Mouse (Mus musculus) forelimb bud, embryonic 11.5 days (tissue): ENCODE measurements at regions not wholly inside any gene's neighbourhood (a gene's known extent, or its start where the extent isn't known, plus 50 kb on each side); places are given as distances from the start of the nearest gene placed in this dataset.
A peak's percentile ranks its signal among the peaks of the same experiment; 100 is the strongest.

Experiments
- DNase-seq: peaks from one replicate; pipeline ENCODE4 v3.0.0-alpha.2; 2012; ENCODE audit warnings: low read depth, low spot score

DNA sequence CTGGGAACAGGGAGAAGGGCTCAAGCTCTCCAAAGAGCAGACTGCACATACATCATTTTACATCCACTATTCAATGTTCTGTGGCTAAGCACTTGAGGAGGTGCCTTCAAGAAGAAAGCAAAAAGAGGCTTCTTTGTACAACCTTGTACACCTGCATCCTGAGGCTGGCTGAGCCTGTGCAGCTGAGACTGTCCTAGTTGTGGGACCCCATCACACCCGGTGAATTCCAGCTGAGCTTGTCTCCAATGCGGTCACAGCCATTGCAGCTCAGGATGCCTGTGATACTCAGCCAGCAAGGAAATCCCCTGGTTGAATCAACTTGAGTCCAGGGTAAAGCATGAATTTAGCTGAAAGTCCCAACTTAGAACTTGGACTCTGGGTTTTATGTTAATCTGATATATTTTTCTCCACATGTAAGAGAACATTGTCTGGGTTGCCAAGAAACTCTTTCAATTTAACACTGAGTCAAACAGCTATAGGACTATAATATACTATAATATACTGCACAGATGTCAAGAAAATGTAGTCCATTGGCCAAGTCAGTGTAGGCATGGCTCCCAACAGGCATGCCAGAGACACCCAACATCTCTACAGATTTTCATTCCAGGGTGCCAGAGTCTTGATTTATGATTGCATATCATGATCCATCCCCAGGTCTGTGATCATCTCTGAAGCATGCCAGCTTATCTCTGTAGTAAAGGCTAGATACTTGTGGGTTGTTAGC is 599.2 kb downstream of the Pard3 start:
- DNase-seq: no peak

DNA sequence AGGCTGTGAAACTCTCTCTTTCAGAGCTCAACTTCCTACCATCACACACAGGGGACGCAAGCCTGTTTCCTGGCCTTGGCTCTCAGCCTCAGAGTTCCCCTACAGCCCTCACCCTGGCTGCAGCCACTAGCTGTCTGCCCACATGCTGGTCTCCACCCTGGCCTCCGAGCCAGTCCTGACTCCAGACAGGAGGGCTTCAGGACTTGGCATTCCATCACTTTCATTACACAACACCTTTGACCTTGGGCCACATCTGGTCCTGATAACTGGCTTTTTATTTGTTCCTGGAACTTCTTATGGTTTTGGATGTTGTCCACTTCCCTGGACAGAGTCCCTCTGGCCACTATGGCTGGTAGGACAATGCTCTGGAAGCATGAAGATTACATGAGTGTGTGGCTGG is 602.9 kb downstream of the Pard3 start:
- peak; percentile 25 for DNase-seq

DNA sequence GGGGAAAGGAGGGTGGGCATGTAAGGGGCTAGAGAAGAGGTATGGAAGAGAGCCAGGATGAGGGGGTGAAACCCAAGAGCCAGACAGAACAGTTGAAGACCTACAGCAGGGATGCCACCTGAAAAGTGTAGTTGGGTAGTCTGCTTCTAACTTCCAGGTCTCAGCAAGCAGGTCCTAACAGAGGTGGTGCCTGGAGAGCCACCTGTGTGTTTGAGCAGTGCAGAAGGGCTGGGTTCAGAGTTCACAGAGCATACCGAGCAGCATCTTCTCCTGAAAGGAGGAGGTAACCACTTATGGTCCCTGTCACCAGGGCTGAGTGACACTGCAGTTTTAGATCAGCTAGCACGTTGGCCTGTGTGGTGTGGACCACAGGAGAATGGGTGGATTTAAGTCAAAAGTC is 605.3 kb downstream of the Pard3 start:
- DNase-seq: no peak

DNA sequence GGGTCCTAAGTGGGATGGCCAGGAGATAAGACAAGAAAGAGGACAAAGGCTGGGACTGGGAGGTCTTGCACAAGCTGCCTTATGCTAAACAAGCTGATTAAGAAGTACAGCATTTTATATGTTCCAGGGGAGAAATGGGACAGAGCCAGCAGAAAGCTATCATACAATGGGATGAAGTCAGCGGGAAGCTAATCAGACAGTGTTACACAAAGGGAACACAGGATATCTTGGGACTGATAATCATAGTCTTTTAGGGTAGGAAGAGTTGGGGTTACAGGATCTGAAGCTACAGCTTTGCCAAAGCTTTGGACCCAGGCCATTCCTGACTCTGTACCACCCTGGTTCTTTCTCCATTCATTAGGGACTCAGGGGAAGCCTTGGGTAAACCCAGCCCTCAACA is 610.4 kb downstream of the Pard3 start:
- no peak for DNase-seq

DNA sequence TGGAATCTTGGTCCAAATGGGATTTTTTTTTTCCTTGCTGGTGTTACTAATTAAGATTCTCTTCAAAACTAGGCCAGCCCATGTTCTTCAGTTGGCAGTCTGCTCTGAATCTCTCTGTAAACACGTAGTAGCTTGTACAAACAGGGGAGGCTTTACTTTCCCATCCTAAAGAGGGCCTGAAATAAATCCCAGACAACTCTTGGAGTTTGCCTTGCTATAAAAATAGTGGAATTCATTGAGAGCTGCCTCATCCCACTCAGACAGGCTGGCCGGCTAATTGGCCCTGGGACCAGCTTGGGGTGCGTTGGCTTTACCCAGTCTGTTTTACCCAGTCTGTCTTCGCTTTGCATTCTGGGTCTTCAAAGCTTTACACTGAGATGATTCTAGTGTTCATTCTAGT is 611.7 kb downstream of the Pard3 start:
- no peak for DNase-seq

DNA sequence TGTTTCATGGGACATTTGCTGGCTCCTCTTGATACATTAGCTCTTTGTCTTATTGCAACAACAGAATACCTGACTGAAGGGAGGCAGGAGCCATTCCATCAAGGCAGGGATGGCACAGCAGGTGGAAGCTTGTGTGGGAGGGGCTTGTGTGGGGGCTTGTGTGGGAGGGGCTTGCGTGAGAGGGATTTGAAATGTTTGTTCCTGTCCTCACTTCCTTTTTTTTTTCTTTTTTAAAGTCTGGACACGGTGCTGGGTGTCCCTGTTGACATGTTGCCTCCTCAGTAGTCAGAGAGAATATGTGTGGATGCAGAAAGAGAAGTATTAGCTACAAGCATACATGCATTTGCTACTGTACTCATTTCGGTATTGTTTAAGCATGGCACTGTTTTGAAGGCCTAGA is 616.5 kb downstream of the Pard3 start:
- no peak for DNase-seq

DNA sequence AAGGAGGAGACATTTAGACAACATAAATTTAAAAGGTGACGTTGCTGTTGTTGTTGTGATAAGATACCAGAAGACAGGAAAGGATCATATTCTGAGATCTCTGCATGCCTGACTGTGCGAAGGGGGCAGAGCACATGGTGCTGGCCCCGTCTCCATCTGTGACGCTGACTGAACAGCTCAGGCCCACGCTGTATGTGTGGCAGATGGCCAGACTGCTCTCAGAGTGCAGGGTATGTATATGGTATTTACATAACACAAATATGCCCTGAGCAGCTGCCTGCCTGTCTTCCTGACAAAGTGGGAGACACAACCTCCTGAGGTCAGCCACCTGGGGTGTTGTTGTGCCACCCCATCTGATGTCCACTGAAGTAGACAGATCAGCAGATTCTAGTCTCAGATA is 620.5 kb downstream of the Pard3 start:
- DNase-seq: no peak

DNA sequence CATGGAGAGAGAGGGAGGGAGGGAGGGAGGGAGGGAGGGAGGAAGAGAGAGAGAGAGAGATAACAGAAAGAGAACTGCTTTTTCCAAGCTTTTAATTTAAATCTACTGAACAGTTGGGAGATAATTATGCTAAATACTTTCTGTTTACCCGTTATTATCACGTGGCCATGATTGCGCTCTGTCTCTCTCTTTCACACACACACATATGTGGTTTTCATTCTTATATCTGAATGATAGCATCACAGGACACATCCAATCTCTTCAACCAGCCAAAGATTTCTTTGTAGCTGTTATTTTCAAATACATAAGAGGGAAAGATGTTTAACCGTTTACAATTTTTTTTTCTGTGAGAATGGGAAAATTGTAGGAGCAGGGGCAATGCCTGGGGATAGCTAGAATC is 627.1 kb downstream of the Pard3 start:
- DNase-seq: no peak

DNA sequence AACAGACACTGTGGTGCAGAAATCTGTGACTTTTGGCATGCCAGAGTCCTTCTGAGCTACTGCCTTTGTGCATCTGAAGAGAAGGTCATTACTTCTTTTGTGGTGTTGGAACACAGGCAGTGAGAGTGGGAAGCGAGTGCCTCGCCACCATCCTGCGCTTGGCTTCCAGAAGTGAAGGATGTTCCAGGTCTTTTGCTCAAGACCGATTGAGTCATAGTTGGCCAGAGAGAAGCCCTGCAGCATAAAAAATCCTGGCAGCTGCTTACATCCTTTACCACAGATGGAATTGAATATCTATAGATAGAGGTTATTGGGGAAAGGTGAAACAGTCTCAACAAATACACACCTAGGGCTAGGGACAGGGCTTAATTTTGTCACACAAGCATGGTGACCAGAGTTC is 634.7 kb downstream of the Pard3 start:
- DNase-seq: no peak

DNA sequence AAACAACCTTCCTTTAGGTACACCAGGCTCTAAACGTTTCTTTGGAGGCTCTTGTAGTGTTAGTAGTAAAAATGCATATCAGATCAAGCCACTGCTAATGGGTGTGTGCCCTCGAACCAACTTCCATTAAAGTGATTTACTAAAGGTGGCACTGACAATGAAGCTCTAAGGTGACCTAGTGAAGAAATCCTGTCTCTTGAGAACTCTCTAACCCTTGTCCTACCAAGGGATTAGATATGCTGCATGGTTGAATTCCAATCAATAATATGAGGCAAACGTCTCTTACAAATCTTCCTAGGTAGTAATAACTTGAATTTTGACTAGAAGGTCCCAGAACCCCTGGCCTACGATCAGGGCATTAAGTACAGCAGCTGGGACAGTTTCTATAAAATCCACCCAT is 640.7 kb downstream of the Pard3 start:
- no peak for DNase-seq

DNA sequence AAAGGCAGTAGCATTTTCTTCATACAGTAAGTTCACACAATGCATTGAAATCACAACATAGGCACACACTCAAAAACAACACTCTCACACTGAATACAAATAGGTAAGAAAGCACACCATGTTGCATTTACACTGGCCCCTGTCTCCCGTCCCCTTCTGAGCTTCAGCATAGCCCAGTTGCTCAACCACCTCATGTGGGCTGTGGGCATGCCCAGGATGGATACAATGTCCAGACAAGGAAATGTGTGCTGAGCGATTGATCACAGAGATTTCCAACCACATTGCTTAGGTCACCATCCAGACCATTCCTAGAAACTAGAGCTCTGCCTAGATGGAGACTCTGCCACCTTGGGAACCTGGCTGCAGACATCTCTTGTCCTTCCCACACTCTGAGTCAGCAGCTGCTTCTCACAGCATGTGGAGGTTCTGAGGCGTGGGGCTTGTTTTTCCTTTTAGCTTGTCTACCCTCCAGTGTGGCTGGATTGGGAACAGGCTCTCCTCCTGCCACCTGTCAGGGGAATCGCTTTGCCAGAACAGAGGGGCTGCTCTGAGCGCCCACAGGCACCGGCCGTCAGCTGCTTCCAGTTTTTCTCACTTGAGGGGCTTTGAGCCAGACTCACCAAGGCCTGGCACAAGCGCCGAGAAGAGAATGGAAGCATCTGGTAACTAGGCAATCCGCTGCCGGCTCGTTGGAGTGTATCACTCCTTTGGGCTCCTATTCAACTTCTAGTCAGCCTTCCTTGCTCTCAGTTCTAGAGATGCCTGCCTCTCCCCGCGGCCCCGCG is 642.5 kb downstream of the Pard3 start:
- DNase-seq: peak; percentile 21

DNA sequence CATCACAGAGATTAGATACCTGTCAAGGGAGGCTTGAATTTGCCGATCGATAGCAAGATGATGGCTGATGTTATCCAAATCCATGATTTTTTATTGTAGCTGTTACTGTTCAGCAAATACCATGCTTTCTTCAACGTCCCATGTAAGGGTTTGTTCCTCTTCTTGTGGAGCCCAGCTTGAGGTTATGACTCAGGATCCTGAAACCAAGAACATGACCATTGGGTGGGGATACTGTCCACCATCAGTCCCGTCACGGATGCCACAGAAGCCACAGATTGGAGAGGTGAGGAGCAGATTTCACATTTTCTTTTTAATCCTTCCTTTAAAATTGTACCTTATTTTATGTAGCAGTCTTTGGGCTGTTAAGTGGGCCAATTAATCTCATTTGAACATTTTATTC is 645.7 kb downstream of the Pard3 start:
- DNase-seq: no peak

DNA sequence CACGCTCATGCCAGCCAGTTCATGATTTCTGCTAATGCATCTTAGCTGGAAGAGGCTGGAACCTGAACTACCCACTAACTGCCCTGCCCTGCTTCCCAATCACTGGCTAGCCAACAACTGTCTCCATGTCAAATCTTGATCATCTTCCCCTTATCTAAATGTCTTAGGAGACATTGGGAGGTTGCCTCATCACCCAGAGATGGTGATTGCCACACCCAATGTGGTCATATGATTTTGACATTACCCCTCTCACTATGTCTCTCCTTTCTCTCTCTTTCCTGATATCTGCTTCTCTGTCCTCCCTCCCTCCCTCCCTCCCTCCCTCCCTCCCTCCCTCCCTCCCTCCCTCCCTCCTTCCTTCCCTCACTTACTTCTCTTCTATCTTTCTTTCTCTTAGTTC is 643.3 kb upstream of the Nrp1 start:
- no peak for DNase-seq

DNA sequence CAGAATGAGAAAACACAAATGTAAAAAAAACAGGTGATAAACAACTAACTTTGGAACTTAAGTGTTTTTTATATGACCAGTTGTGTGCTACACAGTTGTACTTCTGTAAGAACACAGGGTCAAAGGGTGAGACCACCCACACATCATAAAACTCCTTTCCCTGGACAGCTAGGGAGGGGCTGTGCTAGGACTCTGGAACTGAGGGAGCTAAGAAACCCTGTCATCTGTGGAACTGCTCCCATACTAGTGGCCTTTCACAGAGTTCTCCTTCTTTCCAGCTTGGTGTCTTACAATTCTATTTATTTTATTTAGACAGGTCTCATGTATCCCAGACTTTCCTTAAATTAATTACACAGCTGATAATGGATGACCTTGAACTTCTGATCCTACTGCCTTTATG is 640.4 kb upstream of the Nrp1 start:
- DNase-seq: no peak

DNA sequence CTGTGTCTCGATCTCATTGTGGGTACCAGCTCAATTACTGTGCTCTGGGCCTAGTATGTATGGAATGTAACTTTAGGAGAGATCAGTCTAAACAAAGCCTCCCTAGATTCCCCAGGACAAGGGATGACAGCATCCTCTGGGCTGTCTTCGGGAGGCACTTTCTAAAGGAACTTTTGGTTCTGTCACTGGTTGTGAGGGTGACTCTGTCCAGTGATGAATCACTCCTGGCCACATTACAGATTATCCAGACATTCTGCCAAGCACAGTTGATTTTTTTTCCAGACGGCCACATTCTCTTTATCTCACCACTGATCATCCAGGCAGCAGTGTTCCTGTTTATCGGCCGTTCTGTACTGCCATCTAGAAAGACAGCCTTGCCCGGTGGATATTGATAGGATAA is 638.5 kb upstream of the Nrp1 start:
- DNase-seq: no peak

DNA sequence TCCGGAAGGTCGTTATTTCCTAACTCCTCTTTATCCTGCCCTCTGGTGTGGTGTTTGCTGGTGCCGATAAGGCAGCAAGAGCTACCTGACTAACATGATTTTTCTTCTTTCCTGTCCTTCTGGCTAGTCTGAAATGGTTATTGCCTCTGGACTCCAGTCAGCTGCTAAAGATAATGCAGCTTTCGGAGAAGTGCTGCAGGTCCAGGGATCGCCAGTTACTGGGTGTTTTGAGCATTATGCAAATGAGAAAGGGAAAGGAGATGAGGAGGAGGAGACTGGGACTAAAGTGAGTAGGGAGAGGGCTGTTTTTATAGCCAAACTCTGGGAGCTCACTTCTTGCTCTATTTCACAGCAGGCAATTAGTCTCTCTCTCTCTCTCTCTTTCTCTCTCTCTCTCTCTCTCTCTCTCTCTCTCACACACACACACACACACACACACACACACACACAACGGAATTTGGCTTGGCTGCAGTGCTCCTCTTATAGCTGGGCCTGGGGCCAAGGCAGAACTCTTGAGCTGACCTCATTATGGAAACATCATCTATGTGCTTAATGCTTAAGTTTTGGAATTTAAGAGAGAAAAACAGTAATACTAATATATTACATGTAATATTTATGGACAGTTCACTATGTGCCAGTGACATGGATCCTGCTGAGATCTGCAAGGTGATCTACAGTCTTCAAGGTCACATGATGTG is 637.7 kb upstream of the Nrp1 start:
- DNase-seq: no peak

DNA sequence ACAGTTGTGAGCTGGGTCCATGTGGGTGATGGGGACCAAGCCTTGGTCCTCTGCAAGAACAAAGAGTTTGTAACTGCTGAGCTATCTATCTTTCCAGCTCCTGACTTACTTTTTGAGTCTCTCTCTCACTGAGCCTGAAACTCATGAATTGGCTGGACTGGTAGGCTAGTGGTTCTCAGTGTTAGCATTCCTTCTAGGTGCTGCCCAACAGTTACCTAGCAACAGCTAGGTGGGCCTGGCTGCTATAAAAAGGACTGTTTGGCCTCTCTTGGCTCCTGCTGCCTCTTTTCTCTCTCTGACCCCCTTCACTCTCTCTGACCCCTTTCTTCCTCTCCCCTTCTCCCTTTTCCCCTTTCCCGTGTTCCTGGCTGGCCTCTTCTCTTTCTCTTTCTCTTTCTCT is 636.8 kb upstream of the Nrp1 start:
- DNase-seq: no peak

DNA sequence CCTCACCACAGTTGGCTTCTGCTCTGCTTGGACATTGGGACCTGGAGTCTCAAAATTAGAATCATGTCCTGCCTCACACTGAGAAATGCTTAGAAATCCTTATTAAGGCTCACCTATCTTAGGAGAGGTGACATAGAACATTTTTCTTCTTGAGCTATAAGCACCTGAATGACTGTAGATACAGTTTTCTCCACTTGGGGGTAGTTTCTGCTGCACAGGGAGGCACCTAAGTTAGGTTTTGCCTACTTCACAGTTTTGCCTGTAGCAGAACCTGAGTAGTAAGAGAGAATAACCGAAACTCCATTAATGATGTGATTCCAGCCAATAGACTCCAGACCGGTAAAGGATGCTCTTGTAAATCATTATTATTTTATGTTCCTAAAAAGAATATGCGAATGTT is 624.3 kb upstream of the Nrp1 start:
- DNase-seq: no peak

DNA sequence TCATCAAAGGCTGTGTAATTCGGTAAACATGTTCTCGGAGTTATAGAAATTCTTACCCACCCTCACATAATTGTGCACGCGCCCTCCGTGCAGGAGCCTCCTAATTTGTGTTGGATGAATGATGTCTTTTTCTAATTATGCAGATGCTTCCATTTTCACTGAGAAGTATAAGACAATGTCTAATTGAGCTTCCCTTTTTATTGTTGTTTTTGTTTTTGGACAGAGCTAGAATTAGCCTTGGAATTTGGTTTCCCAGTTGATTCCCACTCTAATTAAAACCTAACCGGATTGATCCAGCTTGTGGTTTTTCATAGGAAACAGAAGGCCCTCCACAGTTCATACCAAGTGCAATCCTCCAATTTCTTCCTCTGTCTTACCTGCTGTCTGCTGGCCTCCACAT is 616.2 kb upstream of the Nrp1 start:
- DNase-seq: no peak

DNA sequence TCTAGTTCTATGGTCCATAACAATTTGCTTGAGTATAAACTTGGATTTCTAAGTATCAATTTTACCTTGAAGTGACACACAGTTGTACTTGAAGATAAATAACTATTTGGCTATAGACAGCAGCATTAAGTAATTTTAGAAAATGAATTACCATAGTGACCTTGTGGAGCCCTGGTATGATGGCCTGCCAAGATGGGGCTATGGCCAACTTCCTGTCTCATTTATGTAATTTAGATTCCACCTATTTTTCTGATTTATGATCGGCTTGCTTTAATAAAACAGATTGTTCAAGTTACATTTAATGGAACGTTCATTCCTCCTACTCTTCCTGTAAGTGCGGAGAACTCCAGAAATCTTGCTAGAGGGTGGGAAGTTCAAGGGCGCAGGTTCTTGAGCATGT is 613.2 kb upstream of the Nrp1 start:
- no peak for DNase-seq

DNA sequence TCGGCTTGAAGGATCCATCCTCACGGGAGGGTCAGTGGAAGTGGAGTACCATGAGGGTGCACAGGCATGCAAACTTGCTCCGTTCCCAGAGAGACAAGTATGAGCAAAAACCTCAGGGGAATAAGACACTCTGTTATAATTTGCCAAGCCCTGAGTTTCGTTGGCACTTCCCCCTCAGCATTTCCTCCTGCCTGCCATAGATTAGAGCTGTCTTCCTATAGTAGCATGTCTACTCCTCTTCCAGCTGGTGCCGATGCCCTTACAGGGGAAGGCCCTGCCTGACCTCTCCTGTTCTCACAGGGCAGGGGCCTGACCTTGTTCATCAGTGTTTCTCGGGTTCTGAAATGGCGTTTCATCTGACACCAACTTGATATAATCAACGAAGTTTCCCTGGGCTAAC is 611.9 kb upstream of the Nrp1 start:
- DNase-seq: no peak

DNA sequence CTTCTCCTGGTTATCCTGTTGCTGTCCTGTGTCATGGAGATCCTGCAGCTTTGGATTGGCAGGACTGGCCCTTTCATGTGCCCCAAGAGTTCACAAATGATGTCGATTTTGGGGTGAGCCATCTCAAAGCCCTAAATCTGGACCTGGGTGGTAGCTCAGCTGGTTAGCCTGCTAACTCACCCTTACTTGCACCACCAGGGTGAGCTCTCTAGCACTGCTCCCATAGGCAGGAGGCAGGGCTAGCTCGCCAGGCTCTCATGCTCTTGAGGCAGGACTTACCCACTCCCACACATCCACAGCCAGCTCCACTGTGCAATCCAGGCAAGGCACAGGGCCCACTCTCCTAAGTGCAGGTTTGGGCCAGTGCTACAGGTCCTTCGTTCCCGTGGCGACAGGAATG is 605.5 kb upstream of the Nrp1 start:
- DNase-seq: no peak
